24 mouse cellular contexts compared by ENCODE assay signal in genomic region chr5:81558965-81559364, GRCm38 (mm10).
"Had no signal": no experiment of that assay in that cellular context is flagged by ENCODE, and none has a peak within 500 bp of the region (broad histone marks: within the 10 kb centered on the region; RNA-seq: fewer than 3 reads in every experiment).

No protein-coding gene starts in this region.

- H3K27ac ChIP-seq: gastrocnemius, adult 2 months; heart, embryonic 10.5 days; hindbrain, embryonic 10.5 days; hindbrain, embryonic 13.5 days; intestine, embryonic 15.5 days; limb, embryonic 13.5 days; limb, embryonic 15.5 days had no signal

- ATAC-seq: hindbrain, embryonic 16.5 days; inflammation-experienced regulatory T-cells, adult 6 months; intestine, embryonic 15.5 days; intestine, postnatal 0 days had no signal

- H3K4me1 ChIP-seq: heart, embryonic 10.5 days; heart, embryonic 12.5 days; hindbrain, embryonic 10.5 days; hindbrain, embryonic 13.5 days; intestine, embryonic 15.5 days; limb, embryonic 13.5 days; limb, embryonic 15.5 days had no signal

- DNase-seq: gastrocnemius, adult 2 months; gastrocnemius, postnatal 10 days; gastrocnemius, postnatal 25 days; heart, adult 18-20 months; heart, postnatal 10 days; heart, postnatal 4 days; kidney, adult 18-20 months; kidney, adult 8-10 months; kidney, postnatal 10 days; kidney, postnatal 25 days; kidney, postnatal 4 days; layer of hippocampus, adult 9-11 months; layer of hippocampus, postnatal 36 days; left cerebral cortex, postnatal 4 days had no signal

- H3K9me3 ChIP-seq: heart, embryonic 10.5 days; heart, embryonic 12.5 days; hindbrain, embryonic 10.5 days; hindbrain, embryonic 13.5 days; intestine, embryonic 15.5 days; limb, embryonic 13.5 days; limb, embryonic 15.5 days had no signal

- H3K27me3 ChIP-seq: heart, embryonic 12.5 days; hindbrain, embryonic 13.5 days; intestine, embryonic 15.5 days; limb, embryonic 13.5 days; limb, embryonic 15.5 days had no signal

- H3K36me3 ChIP-seq: heart, embryonic 10.5 days; heart, embryonic 12.5 days; hindbrain, embryonic 10.5 days; hindbrain, embryonic 13.5 days; intestine, embryonic 15.5 days; limb, embryonic 15.5 days had no signal

- H3K9ac ChIP-seq: heart, embryonic 12.5 days; hindbrain, embryonic 13.5 days; intestine, embryonic 15.5 days; limb, embryonic 13.5 days; limb, embryonic 15.5 days had no signal

- H3K4me3 ChIP-seq: gastrocnemius, adult 2 months; heart, embryonic 10.5 days; heart, embryonic 12.5 days; hindbrain, embryonic 10.5 days; hindbrain, embryonic 13.5 days; intestine, embryonic 15.5 days; limb, embryonic 13.5 days; limb, embryonic 15.5 days had no signal

- H3K4me2 ChIP-seq: heart, embryonic 12.5 days; hindbrain, embryonic 13.5 days; intestine, embryonic 15.5 days; limb, embryonic 13.5 days; limb, embryonic 15.5 days had no signal
